26 mouse cellular contexts compared by ENCODE assay signal in genomic region chr5:39252206-39252605, GRCm38 (mm10).
DNase-seq lines count a peak whose midpoint lies in the region; ATAC-seq lines count a peak whose summit lies in the region.
"Had no signal": no experiment of that assay in that cellular context is flagged by ENCODE, and none has a peak within 500 bp of the region (broad histone marks: within the 10 kb centered on the region; RNA-seq: fewer than 3 reads in every experiment).

No protein-coding gene starts in this region.

- peak; percentile 20 to 85 for DNase-seq in adrenal gland, adult (ENCODE audit: inconsistent age in 2 of 2, low spot score in 1 of 2)
- no peak for DNase-seq in adrenal gland, postnatal 25 days
- DNase-seq in heart, embryonic 10.5 days (ENCODE audit: low spot score), result peak; percentile 74
- DNase-seq in heart, adult 18-20 months, result no peak
- DNase-seq in adrenal gland, postnatal 10 days, result peak; percentile 20
- peak; percentile 7 to 26 for DNase-seq in adrenal gland, postnatal 36 days
- DNase-seq in lung, postnatal 36 days, result no peak
- DNase-seq: B cell, adult 2 months; cerebellum, adult 11 months; cerebellum, adult 18-20 months; cerebellum, adult 8-10 months; cerebellum, adult 9-11 months; cerebellum, postnatal 14 days; cerebellum, postnatal 36 days; embryo, embryonic 11 days had no signal

- no peak overlapping the region for H3K9ac ChIP-seq in midbrain, embryonic 16.5 days (ENCODE audit: low read depth, low read length)
- H3K9ac ChIP-seq: embryonic facial prominence, embryonic 13.5 days; embryonic facial prominence, embryonic 15.5 days; forebrain, embryonic 12.5 days had no signal

- H3K4me2 ChIP-seq in midbrain, embryonic 16.5 days (ENCODE audit: low read length), result no peak overlapping the region
- H3K4me2 ChIP-seq: embryonic facial prominence, embryonic 13.5 days; embryonic facial prominence, embryonic 15.5 days; forebrain, embryonic 12.5 days had no signal

- no peaks in the 10 kb centered on the region for H3K9me3 ChIP-seq in heart, embryonic 10.5 days
- H3K9me3 ChIP-seq in midbrain, embryonic 16.5 days (replicated peaks; ENCODE audit: control insufficient read depth, low read length, poor library complexity, severe bottlenecking), result no peaks in the 10 kb centered on the region
- H3K9me3 ChIP-seq: embryonic facial prominence, embryonic 13.5 days; embryonic facial prominence, embryonic 15.5 days; forebrain, embryonic 10.5 days; forebrain, embryonic 12.5 days had no signal

- H3K27ac ChIP-seq in heart, embryonic 10.5 days, result no peak overlapping the region
- no peak overlapping the region for H3K27ac ChIP-seq in midbrain, embryonic 16.5 days (ENCODE audit: low read length)
- H3K27ac ChIP-seq: embryonic facial prominence, embryonic 13.5 days; embryonic facial prominence, embryonic 15.5 days; forebrain, embryonic 10.5 days; forebrain, embryonic 12.5 days had no signal

- no peak for ATAC-seq in midbrain, embryonic 16.5 days
- ATAC-seq: CD4-positive, CD25-positive, alpha-beta regulatory T cell, adult 4 months; forebrain, embryonic 14.5 days; forebrain, embryonic 16.5 days had no signal

- no peak overlapping the region for H3K4me3 ChIP-seq in heart, embryonic 10.5 days
- H3K4me3 ChIP-seq in midbrain, embryonic 16.5 days (ENCODE audit: low read depth, low read length), result no peak overlapping the region
- H3K4me3 ChIP-seq: embryonic facial prominence, embryonic 13.5 days; embryonic facial prominence, embryonic 15.5 days; erythroblast, embryonic 14.5 days; forebrain, embryonic 10.5 days; forebrain, embryonic 12.5 days had no signal

- H3K36me3 ChIP-seq in heart, embryonic 10.5 days, result no peaks in the 10 kb centered on the region
- H3K36me3 ChIP-seq in midbrain, embryonic 16.5 days (ENCODE audit: control insufficient read depth, insufficient read depth, low read length), result no peaks in the 10 kb centered on the region
- H3K36me3 ChIP-seq: embryonic facial prominence, embryonic 13.5 days; embryonic facial prominence, embryonic 15.5 days; forebrain, embryonic 10.5 days; forebrain, embryonic 12.5 days; G1E had no signal

- WGBS in heart, embryonic 10.5 days, result 35% methylated on average over 3 of the region's 3 CpGs
- WGBS in midbrain, embryonic 16.5 days, result 47% methylated on average over 3 of the region's 3 CpGs

- H3K4me1 ChIP-seq in heart, embryonic 10.5 days, result no peaks in the 10 kb centered on the region
- 0 out of 2 replicates have a peak, but pooled peaks cover 2% of the 10 kb centered on the region for H3K4me1 ChIP-seq in midbrain, embryonic 16.5 days (ENCODE audit: control insufficient read depth, insufficient read depth, low read length)
- H3K4me1 ChIP-seq: embryonic facial prominence, embryonic 13.5 days; embryonic facial prominence, embryonic 15.5 days; forebrain, embryonic 10.5 days; forebrain, embryonic 12.5 days had no signal

- no peaks in the 10 kb centered on the region for H3K27me3 ChIP-seq in heart, embryonic 10.5 days (ENCODE audit: insufficient read depth, poor library complexity, severe bottlenecking)
- no peaks in the 10 kb centered on the region for H3K27me3 ChIP-seq in midbrain, embryonic 16.5 days (ENCODE audit: control insufficient read depth, insufficient read depth, low read depth, low read length)
- H3K27me3 ChIP-seq: CH12.LX; embryonic facial prominence, embryonic 13.5 days; embryonic facial prominence, embryonic 15.5 days; forebrain, embryonic 12.5 days had no signal

Comparison
In these comparisons a context has a peak if more than half of its experiments do, and no peak if none do; other contexts are left out.
1. DNase-seq: peak in adrenal gland, adult (2 of 2), heart, embryonic 10.5 days (single experiment), adrenal gland, postnatal 10 days (single experiment) and adrenal gland, postnatal 36 days (2 of 2); none in adrenal gland, postnatal 25 days (single experiment), heart, adult 18-20 months (0 of 2) and lung, postnatal 36 days (single experiment).